Mouse (Mus musculus) midbrain, embryonic 16.5 days (tissue): ENCODE results near the gene Peg10. TPM values are rescaled to one million over a fixed set of nuclear protein-coding genes. Genes with fewer than 3 reads are reported as not detected.
"Not testable (repeated sequence)": the region's sequence is repeated elsewhere in the genome, so short reads cannot be mapped to it uniquely, and the experiment has no call there.

Experiments used
- ATAC-seq: fragments of 200-750 bp; cut with Nextera tagmentation; 2 replicates; pipeline ENCODE4 v1.8.0; 2017; ENCODE audit warnings: moderate TSS enrichment
- H3K27ac ChIP-seq: fragments of 300-500 bp; sonication (generic); 2 replicates; pipeline ENCODE4 v1.5.1; 2014; ENCODE audit warnings: mild to moderate bottlenecking, low read length, mixed read lengths
- H3K27me3 ChIP-seq: fragments of 300-500 bp; sonication (generic); 2 replicates; pipeline ENCODE4 v1.6.1; 2014; ENCODE audit warnings: low read depth, low read length, mixed read lengths; ENCODE audit not compliant: control insufficient read depth, insufficient read depth
- H3K36me3 ChIP-seq: fragments of 300-500 bp; sonication (generic); 2 replicates; pipeline ENCODE4 v1.6.1; 2014; ENCODE audit warnings: mild to moderate bottlenecking, low read length, moderate library complexity, mixed read lengths; ENCODE audit not compliant: control insufficient read depth, insufficient read depth
- H3K4me1 ChIP-seq: fragments of 300-500 bp; sonication (generic); 2 replicates; pipeline ENCODE4 v1.6.1; 2014; ENCODE audit warnings: mild to moderate bottlenecking, low read length, mixed read lengths; ENCODE audit not compliant: control insufficient read depth, insufficient read depth
- H3K4me2 ChIP-seq: fragments of 300-500 bp; sonication (generic); 2 replicates; pipeline ENCODE4 v1.6.1; 2014; ENCODE audit warnings: mild to moderate bottlenecking, low read length, mixed read lengths
- H3K4me3 ChIP-seq: fragments of 300-500 bp; sonication (generic); 2 replicates; pipeline ENCODE4 v1.5.1; 2014; ENCODE audit warnings: low read depth, mild to moderate bottlenecking, low read length, moderate library complexity, mixed read lengths
- H3K9ac ChIP-seq: fragments of 300-500 bp; sonication (generic); 2 replicates; pipeline ENCODE4 v1.6.1; 2014; ENCODE audit warnings: low read depth, low read length, mixed read lengths
- H3K9me3 ChIP-seq: fragments of 300-500 bp; sonication (generic); replicated peaks from 2 replicates; pipeline ENCODE4 v1.6.1; 2014; ENCODE audit warnings: mild to moderate bottlenecking, low read length, mixed read lengths; ENCODE audit not compliant: control insufficient read depth, poor library complexity, severe bottlenecking
- WGBS: fragments of 180-500 bp; shearing (Covaris S2); extraction: QIAGEN DNeasy Blood & Tissue Kit; methylation state at CpG from one replicate; pipeline ENCODE4 v1.1.7; 2014; 5-methylcytosine and 5-hydroxymethylcytosine counted together
- polyA plus RNA-seq: library from polyadenylated mRNA; unstranded; fragments of >200 nt; fragmentation: Nextera tagmentation; extraction: Ambion mirVana; gene quantifications from 2 replicates; pipeline ENCODE4 v1.2.1, GENCODE M21; 2015

Gene Peg10
- polyA plus RNA-seq, 1 experiment from 2014 or later, result 6.3 TPM

DNA sequence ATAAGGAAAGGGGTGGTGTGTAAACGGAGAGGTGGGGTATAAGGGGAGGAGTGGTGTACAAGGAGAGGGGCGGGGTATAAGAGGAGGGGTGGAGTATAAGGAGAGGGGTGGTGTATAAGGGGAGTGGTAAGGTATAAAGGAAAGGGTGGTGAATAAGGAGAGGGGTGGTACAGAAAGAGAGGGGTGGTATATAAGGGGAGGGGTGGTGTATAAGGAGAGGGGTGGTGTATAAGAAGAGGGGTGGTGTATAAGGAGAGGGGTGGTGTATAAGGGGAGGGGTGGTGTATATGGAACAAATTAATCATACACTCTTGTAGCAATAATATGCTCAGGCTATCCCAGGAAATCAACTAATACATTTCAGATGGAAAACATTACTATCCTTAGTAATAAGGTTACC is 15.1 kb downstream of the Peg10 start:
- no peak overlapping the region for H3K27ac ChIP-seq
- no peaks in the 10 kb centered on the region for H3K9me3 ChIP-seq
- H3K9ac ChIP-seq, result no peak overlapping the region
- ATAC-seq, result peak; percentile 98
- no peak overlapping the region for H3K4me3 ChIP-seq
- WGBS, result 45% methylated on average over 2 of the region's 2 CpGs
- H3K27me3 ChIP-seq, result no peaks in the 10 kb centered on the region
- no peaks in the 10 kb centered on the region for H3K36me3 ChIP-seq
- no peaks in the 10 kb centered on the region for H3K4me1 ChIP-seq
- no peak overlapping the region for H3K4me2 ChIP-seq

DNA sequence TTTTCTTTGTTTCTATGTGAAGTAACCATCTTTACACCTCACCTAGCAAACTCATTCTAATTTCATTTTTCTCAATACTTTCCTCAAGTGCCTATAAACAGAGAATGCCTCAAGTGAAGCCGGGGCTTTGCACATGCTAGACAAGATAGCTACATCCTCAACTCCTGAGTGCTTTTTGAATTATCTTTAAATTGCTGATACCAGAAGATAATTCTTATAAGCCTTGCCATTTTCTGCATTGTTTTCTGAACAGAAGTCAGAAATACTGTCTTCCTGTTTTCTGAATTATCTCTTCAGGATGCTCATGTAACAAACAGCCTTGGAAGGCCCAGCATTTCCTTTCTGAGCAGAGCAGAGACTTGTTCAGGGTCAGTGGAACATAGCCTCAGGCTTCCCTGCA is 49.2 kb downstream of the Peg10 start:
- no peaks in the 10 kb centered on the region for H3K36me3 ChIP-seq
- H3K9ac ChIP-seq, result no peak overlapping the region
- 95% methylated on average over 1 of the region's 1 CpGs for WGBS
- H3K4me2 ChIP-seq, result no peak overlapping the region
- H3K27me3 ChIP-seq, result no peaks in the 10 kb centered on the region
- H3K9me3 ChIP-seq, result no peaks in the 10 kb centered on the region
- H3K27ac ChIP-seq, result no peak overlapping the region
- no peaks in the 10 kb centered on the region for H3K4me1 ChIP-seq
- no peak for ATAC-seq
- no peak overlapping the region for H3K4me3 ChIP-seq

DNA sequence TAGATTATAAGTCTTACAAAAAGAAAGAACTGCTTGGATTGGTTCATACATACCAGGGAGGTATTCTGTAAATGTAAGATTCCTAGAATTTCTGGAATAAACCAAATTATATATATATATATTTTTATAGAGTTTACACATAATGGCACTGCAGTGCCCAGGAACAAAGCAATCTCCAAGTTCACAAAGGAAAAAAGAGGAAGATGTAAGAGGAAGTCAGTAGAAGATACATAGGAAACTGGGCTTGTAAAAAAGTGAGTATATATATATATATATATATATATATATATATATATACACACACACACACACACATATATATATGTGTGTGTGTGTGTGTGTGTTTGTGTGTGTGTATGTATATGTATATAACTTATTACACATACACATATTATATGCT is 50.2 kb downstream of the Peg10 start:
- H3K4me3 ChIP-seq, H3K27ac ChIP-seq, H3K36me3 ChIP-seq, H3K27me3 ChIP-seq, ATAC-seq, H3K9me3 ChIP-seq, H3K4me2 ChIP-seq, H3K4me1 ChIP-seq, H3K9ac ChIP-seq: not testable (repeated sequence)

- H3K9me3 ChIP-seq, result no peaks in the 10 kb centered on the region
- no peak overlapping the region for H3K4me2 ChIP-seq
- no peaks in the 10 kb centered on the region for H3K27me3 ChIP-seq
- H3K4me1 ChIP-seq, result no peaks in the 10 kb centered on the region
- H3K4me3 ChIP-seq, result no peak overlapping the region
- 78% methylated on average over 2 of the region's 2 CpGs for WGBS
- H3K9ac ChIP-seq, result no peak overlapping the region
- no peak for ATAC-seq
- H3K27ac ChIP-seq, result no peak overlapping the region
- no peaks in the 10 kb centered on the region for H3K36me3 ChIP-seq
Observed at GRCm38 (mm10) chr6:4798382-4798781, 51.3 kb downstream of the Peg10 start.

DNA sequence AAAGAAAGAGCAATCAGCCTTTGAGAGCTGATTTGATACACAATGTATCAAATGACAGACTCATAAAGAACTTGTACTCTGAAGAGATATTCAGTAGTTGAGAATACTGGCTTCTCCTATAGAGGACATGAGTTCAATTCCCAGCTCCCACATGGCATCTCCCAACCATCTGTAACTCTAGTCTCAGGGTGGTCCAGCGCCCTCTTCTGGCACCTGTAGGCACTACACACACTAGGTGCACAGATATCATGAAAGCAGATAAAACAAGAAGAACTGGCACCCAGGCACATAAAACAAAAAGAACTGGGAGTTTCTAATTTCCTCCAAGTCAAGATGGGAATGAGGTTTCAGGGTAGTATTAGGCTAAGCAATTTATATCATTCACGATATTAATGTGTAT is 52.3 kb downstream of the Peg10 start:
- Histone ChIP-seq H3K27ac (no peak overlapping the region), H3K4me3 (no peak overlapping the region), H3K4me2 (no peak overlapping the region), H3K9me3 (no peaks in the 10 kb centered on the region), H3K4me1 (no peaks in the 10 kb centered on the region), H3K9ac (no peak overlapping the region), H3K27me3 (no peaks in the 10 kb centered on the region), H3K36me3 (no peaks in the 10 kb centered on the region)
- ATAC-seq, result no peak
- WGBS, result 71% methylated on average over 2 of the region's 2 CpGs

- WGBS, result 66% methylated on average over 12 of the region's 12 CpGs
- H3K4me2 ChIP-seq, result no peak overlapping the region
Observed at GRCm38 (mm10) chr6:4806981-4807380, 59.9 kb downstream of the Peg10 start.

More at GRCm38 (mm10) chr6:4806981-4807380, 59.9 kb downstream of the Peg10 start:
- H3K4me3 ChIP-seq, result no peak overlapping the region
- H3K27me3 ChIP-seq, result no peaks in the 10 kb centered on the region
- no peak for ATAC-seq
- H3K36me3 ChIP-seq, result no peaks in the 10 kb centered on the region
- H3K9me3 ChIP-seq, result no peaks in the 10 kb centered on the region
- H3K4me1 ChIP-seq, result no peaks in the 10 kb centered on the region
- H3K9ac ChIP-seq, result no peak overlapping the region
- H3K27ac ChIP-seq, result no peak overlapping the region

Other genes with a start within 250 kb of the Peg10 start
- gene Col1a2, start 242.5 kb upstream of the Peg10 start, polyA plus RNA-seq, result 62.8 and 78.9 TPM in 2 replicates
- 48.6 and 49.4 TPM in 2 replicates for gene Casd1, start 146.5 kb upstream of the Peg10 start, polyA plus RNA-seq
- gene Sgce, start 99 bp upstream of the Peg10 start, polyA plus RNA-seq, result 61.4 and 65.8 TPM in 2 replicates
- gene Ppp1r9a, start 155.6 kb downstream of the Peg10 start, polyA plus RNA-seq, result 37.4 and 45.4 TPM in 2 replicates